Mouse (Mus musculus): ENCODE measurements around the gene Olfr122.

Olfr122 gene

GRCm38 (mm10) chr17:37768307-37768706 lies at the start of gene Olfr122:
Olfr122 (plus strand) TSS chr17:37768607.
- DNase-seq (ENCODE audit: low read depth), result no peak

GRCm38 (mm10) chr17:37721508-37721907 lies 46.9 kb upstream of the Olfr122 start, which contains the start of gene Olfr120:
Olfr120 (plus strand) TSS chr17:37721808.
- no peak for DNase-seq (ENCODE audit: low read depth)

- no peak for DNase-seq (ENCODE audit: low read depth)
Observed at GRCm38 (mm10) chr17:37738070-37738469, 30.3 kb upstream of the Olfr122 start.

GRCm38 (mm10) chr17:37793229-37793628 lies 24.8 kb downstream of the Olfr122 start, which contains the start of gene Olfr123:
Olfr123 (plus strand) TSS chr17:37793529.
- DNase-seq (ENCODE audit: low read depth), result no peak

GRCm38 (mm10) chr17:37799588-37799987 lies 31.2 kb downstream of the Olfr122 start, which contains the start of gene Olfr124:
Olfr124 (plus strand) TSS chr17:37799888.
- no peak for DNase-seq (ENCODE audit: low read depth)
